Mouse (Mus musculus) Patski (cell line): ENCODE measurements at regions not wholly inside any gene's neighbourhood (a gene's known extent, or its start where the extent isn't known, plus 50 kb on each side); places are given as distances from the start of the nearest gene placed in this dataset.

Source experiments
- ATAC-seq: fragments of 100-300 bp; one replicate; pipeline ENCODE4 v1.8.0; 2021
- CTCF ChIA-PET: fragments of 350-600 bp; sonication (Branson Sonifier 250); formaldehyde crosslinking; loops from one replicate; lab custom pipeline; 2022; ENCODE audit warnings: inconsistent platforms; lab: Charles Lee
- POLR2A ChIA-PET: fragments of 350-600 bp; sonication (Branson Sonifier 250); formaldehyde crosslinking; loops from one replicate; lab custom pipeline; 2022; ENCODE audit warnings: antibody characterized with exemption, inconsistent platforms; lab: Charles Lee
- DNase-seq: peaks from one replicate; pipeline ENCODE4 v3.0.0-alpha.2; 2011; ENCODE audit warnings: low read depth, low spot score
- H3K27me3 ChIP-seq: fragments of 371-371 bp; one replicate; pipeline ENCODE4 v1.5.1; 2021
- CTCF ChIP-seq: fragments of 100-300 bp; IDR thresholded peaks from one replicate; pipeline ENCODE4 v1.5.1; 2021
- in situ Hi-C: fragments of 300-500 bp; cut with MboI; formaldehyde crosslinking; loops from 3 replicates; pipeline ENCODE4 v1.11.1; 2018; ENCODE audit warnings: low pct_unique_long_range_greater_than_20kb, mixed read lengths

- ATAC-seq (no peak), DNase-seq (no peak)
- TF ChIP-seq CTCF = no peak
- no peaks in the 10 kb centered on the region for H3K27me3 ChIP-seq
- in situ Hi-C loops = no loop called here
- POLR2A ChIA-PET = interaction anchor here (1.0 kb wide), 1 partner anchor 16 kb away, joined by 3 read pairs; no protein-coding TSS in a partner anchor
- CTCF ChIA-PET = interaction anchor here (1.1 to 2.9 kb wide), 6 partner anchors 10 to 205 kb away, joined by 3 to 8 read pairs (median 4); no protein-coding TSS in a partner anchor
Observed at GRCm38 (mm10) chr3:137785871-137786270, 78.4 kb upstream of the H2afz start.

GRCm38 (mm10) chr3:137789671-137790070 is 74.6 kb upstream of the H2afz start:
- TF ChIP-seq CTCF = no peak
- ChIA-PET CTCF (interaction anchor here (0.8 kb wide), 1 partner anchor 10 kb away, joined by 3 read pairs; no protein-coding TSS in a partner anchor), POLR2A (interaction anchor here (0.5 kb wide), 1 partner anchor 173 kb away, joined by 4 read pairs; no protein-coding TSS in a partner anchor)
- ATAC-seq (no peak), DNase-seq (no peak)
- in situ Hi-C loops = no loop called here
- no peaks in the 10 kb centered on the region for H3K27me3 ChIP-seq

- ChIA-PET CTCF (interaction anchor here (0.8 kb wide), 1 partner anchor 11 kb away, joined by 3 read pairs; no protein-coding TSS in a partner anchor), POLR2A (interaction anchor here (0.5 kb wide), 1 partner anchor 172 kb away, joined by 4 read pairs; no protein-coding TSS in a partner anchor)
- no peak for ATAC-seq
- no peak for DNase-seq
- in situ Hi-C loops = no loop called here
- H3K27me3 ChIP-seq = no peaks in the 10 kb centered on the region
- no peak for TF ChIP-seq CTCF
Observed at GRCm38 (mm10) chr3:137790340-137790739, 73.9 kb upstream of the H2afz start.

GRCm38 (mm10) chr3:137795754-137796315 is 68.5 kb upstream of the H2afz start:
- DNase-seq (no peak), ATAC-seq (no peak)
- ChIA-PET CTCF (interaction anchor here (1.4 to 2.7 kb wide), 2 partner anchors 10 to 11 kb away, joined by 4 to 11 read pairs; no protein-coding TSS in a partner anchor), POLR2A (no interaction called here)
- in situ Hi-C loops = no loop called here
- H3K27me3 ChIP-seq = no peaks in the 10 kb centered on the region
- no peak for TF ChIP-seq CTCF

- ChIA-PET POLR2A (interaction anchor here (0.6 kb wide), 1 partner anchor 500 kb away, joined by 5 read pairs; no protein-coding TSS in a partner anchor), CTCF (interaction anchor here (1.1 to 1.3 kb wide), 3 partner anchors 9 to 14 kb away, joined by 3 to 4 read pairs (median 3); no protein-coding TSS in a partner anchor)
- ATAC-seq (no peak), DNase-seq (no peak)
- in situ Hi-C loops = no loop called here
- H3K27me3 ChIP-seq = no peaks in the 10 kb centered on the region
- no peak for TF ChIP-seq CTCF
Observed at GRCm38 (mm10) chr3:137798769-137799168, 65.5 kb upstream of the H2afz start.

- ChIA-PET CTCF (interaction anchor here (1.6 kb wide), 1 partner anchor 16 kb away, joined by 3 read pairs; no protein-coding TSS in a partner anchor), POLR2A (no interaction called here)
- H3K27me3 ChIP-seq = no peaks in the 10 kb centered on the region
- peak; percentile 15 for DNase-seq
- no peak for TF ChIP-seq CTCF
- in situ Hi-C loops = no loop called here
- peak; percentile 68 for ATAC-seq
Observed at GRCm38 (mm10) chr3:137801402-137802020, 62.8 kb upstream of the H2afz start.

GRCm38 (mm10) chr3:137807423-137807822 is 56.9 kb upstream of the H2afz start:
- DNase-seq = no peak
- no peaks in the 10 kb centered on the region for H3K27me3 ChIP-seq
- ATAC-seq = no peak
- in situ Hi-C loops = no loop called here
- no peak for TF ChIP-seq CTCF
- POLR2A ChIA-PET = interaction anchor here (0.6 kb wide), 1 partner anchor 42 kb away, joined by 3 read pairs; no protein-coding TSS in a partner anchor
- CTCF ChIA-PET = interaction anchor here (1.2 to 3.4 kb wide), 3 partner anchors 8 to 11 kb away, joined by 3 to 11 read pairs (median 6); no protein-coding TSS in a partner anchor

- ATAC-seq (no peak), DNase-seq (no peak)
- no peaks in the 10 kb centered on the region for H3K27me3 ChIP-seq
- in situ Hi-C loops = no loop called here
- ChIA-PET POLR2A (interaction anchor here (0.6 kb wide), 1 partner anchor 42 kb away, joined by 3 read pairs; no protein-coding TSS in a partner anchor), CTCF (interaction anchor here (1.0 to 3.4 kb wide), 5 partner anchors 9 to 41 kb away, joined by 3 to 11 read pairs (median 4); no protein-coding TSS in a partner anchor)
- TF ChIP-seq CTCF = no peak
Observed at GRCm38 (mm10) chr3:137807913-137808684, 56.2 kb upstream of the H2afz start.

- in situ Hi-C loops = no loop called here
- no peak for ATAC-seq
- DNase-seq = no peak
- ChIA-PET CTCF (no interaction called here), POLR2A (interaction anchor here (0.7 kb wide), 1 partner anchor 32 kb away, joined by 5 read pairs; no protein-coding TSS in a partner anchor)
- H3K27me3 ChIP-seq = no peaks in the 10 kb centered on the region
- TF ChIP-seq CTCF = no peak
Observed at GRCm38 (mm10) chr3:137810123-137810522, 54.2 kb upstream of the H2afz start.
